Mouse (Mus musculus): ENCODE measurements around the gene Gm1043. TPM values are rescaled to one million over a fixed set of nuclear protein-coding genes. Genes with fewer than 3 reads are reported as not detected.

The Gm1043 gene
- polyA plus RNA-seq, 1 experiment from 2014 or later, result 2.6 TPM

GRCm38 (mm10) chr5:37100813-37101212 is 15.6 kb downstream of the Gm1043 start:
- 63% methylated on average over 5 of the region's 5 CpGs for WGBS

GRCm38 (mm10) chr5:37101631-37102030 is 16.5 kb downstream of the Gm1043 start:
- 76% methylated on average over 15 of the region's 15 CpGs for WGBS
- Histone ChIP-seq H3K9me3 (no peaks in the 10 kb centered on the region), H3K4me1 (peaks cover 19% of the 10 kb centered on the region), H3K27me3 (replicated peaks) (no peaks in the 10 kb centered on the region), H3K4me2 (no peak overlapping the region), H3K4me3 (no peak overlapping the region), H3K36me3 (replicated peaks) (0 out of 2 replicates have a peak, but pooled peaks cover 2% of the 10 kb centered on the region), H3K27ac (no peak overlapping the region), H3K9ac (no peak overlapping the region)
- no peak for ATAC-seq (replicated peaks)

More at GRCm38 (mm10) chr5:37100813-37101212, 15.6 kb downstream of the Gm1043 start:
- H3K27me3 ChIP-seq (replicated peaks), result no peaks in the 10 kb centered on the region
- no peak overlapping the region for H3K4me2 ChIP-seq
- H3K4me3 ChIP-seq, result no peak overlapping the region
- H3K9me3 ChIP-seq, result no peaks in the 10 kb centered on the region
- no peak for ATAC-seq (replicated peaks)
- no peak overlapping the region; the same call in 1 of the 2 replicates for H3K9ac ChIP-seq
- H3K4me1 ChIP-seq, result peaks cover 11% of the 10 kb centered on the region
- 0 out of 2 replicates have a peak, but pooled peaks cover 2% of the 10 kb centered on the region for H3K36me3 ChIP-seq (replicated peaks)
- no peak overlapping the region for H3K27ac ChIP-seq

- 53% methylated on average over 6 of the region's 6 CpGs for WGBS
- no peak overlapping the region for H3K4me2 ChIP-seq
- H3K9me3 ChIP-seq, result no peaks in the 10 kb centered on the region
- no peak overlapping the region for H3K9ac ChIP-seq
- H3K4me3 ChIP-seq, result no peak overlapping the region
- H3K4me1 ChIP-seq, result peaks cover 21% of the 10 kb centered on the region
- no peak overlapping the region for H3K27ac ChIP-seq
- H3K27me3 ChIP-seq (replicated peaks), result no peaks in the 10 kb centered on the region
- H3K36me3 ChIP-seq (replicated peaks), result 0 out of 2 replicates have a peak, but pooled peaks cover 2% of the 10 kb centered on the region
- no peak for ATAC-seq (replicated peaks)
Measured at GRCm38 (mm10) chr5:37102056-37102455, 16.9 kb downstream of the Gm1043 start.

GRCm38 (mm10) chr5:37105531-37106456 is 20.6 kb downstream of the Gm1043 start:
- H3K4me1 ChIP-seq, result peaks cover 23% of the 10 kb centered on the region
- no peaks in the 10 kb centered on the region for H3K27me3 ChIP-seq (replicated peaks)
- WGBS, result 69% methylated on average over 23 of the region's 23 CpGs
- peak; percentile 81 for ATAC-seq (replicated peaks)
- H3K9me3 ChIP-seq, result no peaks in the 10 kb centered on the region
- no peak overlapping the region for H3K9ac ChIP-seq
- H3K27ac ChIP-seq, result peak overlapping the region; percentile 78
- 0 out of 2 replicates have a peak overlapping the region, but pooled peaks have one; percentile 2 for H3K4me2 ChIP-seq
- 0 out of 2 replicates have a peak, but pooled peaks cover 2% of the 10 kb centered on the region for H3K36me3 ChIP-seq (replicated peaks)
- H3K4me3 ChIP-seq, result no peak overlapping the region

- Histone ChIP-seq H3K4me1 (peaks cover 23% of the 10 kb centered on the region), H3K36me3 (replicated peaks) (0 out of 2 replicates have a peak, but pooled peaks cover under 1% of the 10 kb centered on the region), H3K9ac (no peak overlapping the region), H3K27ac (peak overlapping the region; percentile 56), H3K4me2 (no peak overlapping the region), H3K4me3 (no peak overlapping the region), H3K27me3 (replicated peaks) (no peaks in the 10 kb centered on the region), H3K9me3 (no peaks in the 10 kb centered on the region)
- 72% methylated on average over 5 of the region's 5 CpGs for WGBS
- ATAC-seq (replicated peaks), result no peak
Measured at GRCm38 (mm10) chr5:37107111-37107510, 21.9 kb downstream of the Gm1043 start.

- Histone ChIP-seq H3K4me3 (no peak overlapping the region), H3K27ac (no peak overlapping the region), H3K36me3 (replicated peaks) (no peaks in the 10 kb centered on the region), H3K4me2 (no peak overlapping the region), H3K27me3 (replicated peaks) (no peaks in the 10 kb centered on the region), H3K9ac (no peak overlapping the region), H3K4me1 (peaks cover 23% of the 10 kb centered on the region), H3K9me3 (no peaks in the 10 kb centered on the region)
- ATAC-seq (replicated peaks), result no peak
- WGBS, result 84% methylated on average over 6 of the region's 6 CpGs
Measured at GRCm38 (mm10) chr5:37107611-37108010, 22.4 kb downstream of the Gm1043 start.

GRCm38 (mm10) chr5:37109280-37109849 is 24.2 kb downstream of the Gm1043 start:
- H3K36me3 ChIP-seq (replicated peaks), result no peaks in the 10 kb centered on the region
- no peaks in the 10 kb centered on the region for H3K27me3 ChIP-seq (replicated peaks)
- no peak overlapping the region for H3K4me3 ChIP-seq
- no peak overlapping the region for H3K27ac ChIP-seq
- no peak overlapping the region for H3K9ac ChIP-seq
- 33% methylated on average over 6 of the region's 6 CpGs for WGBS
- H3K9me3 ChIP-seq, result no peaks in the 10 kb centered on the region
- no peak for ATAC-seq (replicated peaks)
- H3K4me2 ChIP-seq, result no peak overlapping the region
- peaks cover 23% of the 10 kb centered on the region for H3K4me1 ChIP-seq

GRCm38 (mm10) chr5:37112389-37112788 is 27.2 kb downstream of the Gm1043 start:
- Histone ChIP-seq H3K4me3 (no peak overlapping the region), H3K27me3 (replicated peaks) (no peaks in the 10 kb centered on the region), H3K4me2 (no peak overlapping the region), H3K9ac (no peak overlapping the region), H3K4me1 (no peaks in the 10 kb centered on the region), H3K36me3 (replicated peaks) (no peaks in the 10 kb centered on the region), H3K9me3 (no peaks in the 10 kb centered on the region), H3K27ac (no peak overlapping the region)
- ATAC-seq (replicated peaks), result no peak
- 76% methylated on average over 7 of the region's 7 CpGs for WGBS

- Histone ChIP-seq H3K27me3 (replicated peaks) (no peaks in the 10 kb centered on the region), H3K4me1 (no peaks in the 10 kb centered on the region), H3K4me2 (no peak overlapping the region), H3K9me3 (no peaks in the 10 kb centered on the region), H3K4me3 (no peak overlapping the region), H3K9ac (no peak overlapping the region), H3K36me3 (replicated peaks) (peaks cover 4% of the 10 kb centered on the region; the same call in 1 of the 2 replicates), H3K27ac (no peak overlapping the region)
- WGBS, result 54% methylated on average over 9 of the region's 9 CpGs
- no peak; the same call in 1 of the 2 replicates for ATAC-seq (replicated peaks)
Measured at GRCm38 (mm10) chr5:37117126-37117525, 32.0 kb downstream of the Gm1043 start.

- Histone ChIP-seq H3K4me2 (no peak overlapping the region), H3K9me3 (no peaks in the 10 kb centered on the region), H3K27me3 (replicated peaks) (no peaks in the 10 kb centered on the region), H3K9ac (no peak overlapping the region), H3K27ac (no peak overlapping the region), H3K4me1 (no peaks in the 10 kb centered on the region), H3K4me3 (no peak overlapping the region), H3K36me3 (replicated peaks) (peaks cover 4% of the 10 kb centered on the region; the same call in 1 of the 2 replicates)
- ATAC-seq (replicated peaks), result no peak
- 55% methylated on average over 4 of the region's 4 CpGs for WGBS
Measured at GRCm38 (mm10) chr5:37118242-37118641, 33.1 kb downstream of the Gm1043 start.

GRCm38 (mm10) chr5:37121186-37121680 is 36.1 kb downstream of the Gm1043 start:
- Histone ChIP-seq H3K27ac (no peak overlapping the region), H3K9me3 (no peaks in the 10 kb centered on the region), H3K9ac (no peak overlapping the region), H3K4me2 (no peak overlapping the region), H3K4me1 (no peaks in the 10 kb centered on the region), H3K36me3 (replicated peaks) (peaks cover 4% of the 10 kb centered on the region; the same call in 1 of the 2 replicates), H3K4me3 (no peak overlapping the region), H3K27me3 (replicated peaks) (no peaks in the 10 kb centered on the region)
- WGBS, result 79% methylated on average over 7 of the region's 7 CpGs
- ATAC-seq (replicated peaks), result no peak

- Histone ChIP-seq H3K4me3 (no peak overlapping the region), H3K27ac (no peak overlapping the region), H3K36me3 (replicated peaks) (no peaks in the 10 kb centered on the region), H3K4me2 (no peak overlapping the region), H3K9ac (no peak overlapping the region), H3K27me3 (replicated peaks) (no peaks in the 10 kb centered on the region), H3K4me1 (no peaks in the 10 kb centered on the region), H3K9me3 (no peaks in the 10 kb centered on the region)
- ATAC-seq (replicated peaks), result no peak
- 51% methylated on average over 4 of the region's 4 CpGs for WGBS
Measured at GRCm38 (mm10) chr5:37131841-37132240, 46.7 kb downstream of the Gm1043 start.
